Mouse (Mus musculus): ENCODE data around the gene Mapk8ip2.

Mapk8ip2 gene

GRCm38 (mm10) chr15:89452906-89453864 lies 528 bp upstream of the Mapk8ip2 start:
- DNase-seq (ENCODE audit: low read depth) = no peak

- DNase-seq (ENCODE audit: low read depth) = no peak
Measured at GRCm38 (mm10) chr15:89454857-89455256, 1.1 kb downstream of the Mapk8ip2 start.

- no peak for DNase-seq (ENCODE audit: low read depth)
Measured at GRCm38 (mm10) chr15:89455642-89456041, 1.9 kb downstream of the Mapk8ip2 start.

- no peak for DNase-seq (ENCODE audit: low read depth)
Measured at GRCm38 (mm10) chr15:89458942-89459341, 5.2 kb downstream of the Mapk8ip2 start.

GRCm38 (mm10) chr15:89459821-89460220 lies 6.1 kb downstream of the Mapk8ip2 start:
- no peak for DNase-seq (ENCODE audit: low read depth)

- DNase-seq (ENCODE audit: low read depth) = no peak
Measured at GRCm38 (mm10) chr15:89460298-89460697, 6.6 kb downstream of the Mapk8ip2 start.

GRCm38 (mm10) chr15:89461321-89461720 lies 7.6 kb downstream of the Mapk8ip2 start:
- DNase-seq (ENCODE audit: low read depth) = no peak

- DNase-seq (ENCODE audit: low read depth) = no peak
Measured at GRCm38 (mm10) chr15:89462176-89462575, 8.5 kb downstream of the Mapk8ip2 start.

GRCm38 (mm10) chr15:89463334-89464235 lies 9.9 kb downstream of the Mapk8ip2 start:
- no peak for DNase-seq (ENCODE audit: low read depth)

GRCm38 (mm10) chr15:89465052-89465451 lies 11.3 kb downstream of the Mapk8ip2 start:
- no peak for DNase-seq (ENCODE audit: low read depth)

- DNase-seq (ENCODE audit: low read depth) = no peak
Measured at GRCm38 (mm10) chr15:89468577-89468976, 14.9 kb downstream of the Mapk8ip2 start.

GRCm38 (mm10) chr15:89471476-89471875 lies 17.8 kb downstream of the Mapk8ip2 start:
- no peak for DNase-seq (ENCODE audit: low read depth)

- no peak for DNase-seq (ENCODE audit: low read depth)
Measured at GRCm38 (mm10) chr15:89473370-89473769, 19.7 kb downstream of the Mapk8ip2 start.

- no peak for DNase-seq (ENCODE audit: low read depth)
Measured at GRCm38 (mm10) chr15:89473921-89474320, 20.2 kb downstream of the Mapk8ip2 start.

GRCm38 (mm10) chr15:89474596-89475292 lies 21.0 kb downstream of the Mapk8ip2 start:
- no peak for DNase-seq (ENCODE audit: low read depth)

- no peak for DNase-seq (ENCODE audit: low read depth)
Measured at GRCm38 (mm10) chr15:89475293-89475600, 21.5 kb downstream of the Mapk8ip2 start.

GRCm38 (mm10) chr15:89475611-89476474 lies 22.1 kb downstream of the Mapk8ip2 start:
- DNase-seq (ENCODE audit: low read depth) = peak; percentile 86

GRCm38 (mm10) chr15:89476475-89476815 lies 22.7 kb downstream of the Mapk8ip2 start:
- no peak for DNase-seq (ENCODE audit: low read depth)

GRCm38 (mm10) chr15:89477091-89477491 lies 23.4 kb downstream of the Mapk8ip2 start, which contains the start of gene Arsa:
Gene Arsa, minus strand, starts transcription at chr15:89477425.
- DNase-seq (ENCODE audit: low read depth) = no peak

- no peak for DNase-seq (ENCODE audit: low read depth)
Measured at GRCm38 (mm10) chr15:89477806-89478205, 24.1 kb downstream of the Mapk8ip2 start.

GRCm38 (mm10) chr15:89478622-89479021 lies 24.9 kb downstream of the Mapk8ip2 start:
- no peak for DNase-seq (ENCODE audit: low read depth)

All from fibroblast of lung, adult 2 months (primary cell).